ENCODE assay signal across 8 mouse cellular contexts in genomic region chr11:72136231-72136982, GRCm38 (mm10). TPM values are rescaled to one million over a fixed set of nuclear protein-coding genes. Genes with fewer than 3 reads are reported as not detected.
DNase-seq lines count a peak whose midpoint lies in the region; ATAC-seq and TF ChIP-seq lines count a peak whose summit lies in the region.

No protein-coding gene starts in this region.

- no peaks in the 10 kb centered on the region for H3K36me3 ChIP-seq in hindbrain, embryonic 16.5 days (ENCODE audit: control insufficient read depth, insufficient read depth, low read length)

- no peak for TF ChIP-seq CTCF in gastrocnemius, adult 2 months (IDR thresholded peaks at IDR 0.05)

- peak overlapping the region; percentile 83 for H3K9ac ChIP-seq in hindbrain, embryonic 16.5 days (ENCODE audit: low read depth, low read length)

- DNase-seq in gastrocnemius, adult 2 months = no peak
- DNase-seq in gastrocnemius, postnatal 36 days = no peak
- DNase-seq in lung, postnatal 4 days = peak; percentile 38 to 76
- no peak for DNase-seq in layer of hippocampus, postnatal 25 days (ENCODE audit: extremely low spot score in 1 of 2, low spot score in 1 of 2)
- no peak for DNase-seq in layer of hippocampus, adult 11-12 months (ENCODE audit: low spot score)
- DNase-seq in adrenal gland, adult 8-10 months = no peak

- peaks cover 13% of the 10 kb centered on the region for H3K4me1 ChIP-seq in brown adipose tissue, adult 24 weeks (ENCODE audit: control insufficient read depth, insufficient read depth, insufficient read length, low read length)
- peaks cover 16% of the 10 kb centered on the region for H3K4me1 ChIP-seq in hindbrain, embryonic 16.5 days (ENCODE audit: control insufficient read depth, insufficient read depth, low read depth, low read length)

- peak overlapping the region; percentile 90 for H3K4me2 ChIP-seq in hindbrain, embryonic 16.5 days (ENCODE audit: low read length)

- 25% methylated on average over 11 of the region's 11 CpGs for WGBS in hindbrain, embryonic 16.5 days

- ATAC-seq in hindbrain, embryonic 16.5 days = no peak

- H3K27ac ChIP-seq in gastrocnemius, adult 2 months = peak overlapping the region; percentile 76
- no peak overlapping the region for H3K27ac ChIP-seq in brown adipose tissue, adult 24 weeks (replicated peaks; ENCODE audit: low read depth, low read length)
- no peak overlapping the region for H3K27ac ChIP-seq in hindbrain, embryonic 16.5 days (ENCODE audit: low read depth, low read length)

- peak overlapping the region; percentile 78 for H3K4me3 ChIP-seq in gastrocnemius, adult 2 months
- peak overlapping the region; percentile 67 for H3K4me3 ChIP-seq in brown adipose tissue, adult 24 weeks (ENCODE audit: insufficient read depth, low read depth, low read length)
- H3K4me3 ChIP-seq in hindbrain, embryonic 16.5 days (ENCODE audit: low read length) = peak overlapping the region; percentile 65

- intact Hi-C loops in gastrocnemius, adult 2 months (cut with DNase I) = loop anchor here (2.0 kb wide), 1 partner anchor 70 kb away; the partner anchor contains the start of genes 4933427D14Rik, Gm43951 and Txndc17
- intact Hi-C loops in gastrocnemius, postnatal 36 days (cut with DNase I) = no loop called here

- H3K27me3 ChIP-seq in hindbrain, embryonic 16.5 days (replicated peaks; ENCODE audit: control insufficient read depth, insufficient read depth, low read length) = no peaks in the 10 kb centered on the region

- no peaks in the 10 kb centered on the region for H3K9me3 ChIP-seq in hindbrain, embryonic 16.5 days (ENCODE audit: control insufficient read depth, low read length)

RNA-seq across cellular contexts. Expression of gene Pitpnm3, which starts 0.8 kb away (rescaled TPM):
- 1 to 10 TPM; 1.7 to 2.2 TPM for total RNA-seq in gastrocnemius, adult 2 months (2021)
- 1 to 10 TPM; 1.1 to 1.9 TPM for total RNA-seq in gastrocnemius, postnatal 36 days (2021)
- 0.20 and 0.46 TPM in 2 replicates for polyA plus RNA-seq in brown adipose tissue, adult 24 weeks (2012; ENCODE audit: insufficient read depth, insufficient read length, missing spikeins)
- polyA plus RNA-seq in hindbrain, embryonic 16.5 days (2015; fragmentation: Nextera tagmentation; extraction: Ambion mirVana) = 5.5 and 5.8 TPM in 2 replicates
- total RNA-seq in layer of hippocampus, postnatal 25 days (2021) = 10 to 100 TPM; 25.0 to 27.9 TPM
- 10 to 100 TPM in 2 of 4 experiments, 1 to 10 TPM in 2; 1.9 to 15.9 (median 8.4) TPM for total RNA-seq in adrenal gland, adult 8-10 months (2022)

Comparison
In these comparisons a context has a peak if more than half of its experiments do, and no peak if none do; other contexts are left out.
1. DNase-seq: peak in lung, postnatal 4 days (2 of 2); none in gastrocnemius, adult 2 months (single experiment), gastrocnemius, postnatal 36 days (0 of 2), layer of hippocampus, postnatal 25 days (0 of 2), layer of hippocampus, adult 11-12 months (single experiment) and adrenal gland, adult 8-10 months (single experiment).
2. Peak in every context shown above with its lines, with median percentiles within 50 percentile points of each other: H3K4me3 ChIP-seq.